Mouse (Mus musculus) thymus, postnatal 25 days (tissue): ENCODE measurements around the gene Ccer1.
"Not testable (repeated sequence)": the region's sequence is repeated elsewhere in the genome, so short reads cannot be mapped to it uniquely, and the experiment has no call there.

Source experiments
- DNase-seq: peaks from one replicate; pipeline ENCODE4 v3.0.0; 2022

The Ccer1 gene

DNA sequence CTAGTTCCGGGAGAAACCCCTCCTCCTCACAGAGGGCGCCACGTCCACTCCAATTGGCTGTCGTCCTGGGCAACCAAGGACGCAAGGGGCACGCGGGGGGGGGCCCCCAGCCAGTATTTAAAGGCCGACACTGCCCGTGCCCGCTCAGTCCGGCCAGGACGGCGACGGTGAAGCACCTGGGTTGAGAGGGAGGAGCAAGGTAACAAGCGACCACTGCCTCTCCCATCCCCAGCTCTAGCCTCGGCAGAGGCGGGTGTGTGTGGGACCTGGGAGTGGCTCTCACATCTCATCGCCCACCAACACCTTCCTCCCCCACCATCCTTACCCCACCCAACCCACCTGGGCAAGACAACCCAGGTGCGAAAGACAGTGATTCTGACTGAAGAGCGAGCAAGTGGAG, at the start of gene Ccer1:
TSS of gene Ccer1 (plus strand) at position 147 of the 400 bp plus-strand sequence.
- DNase-seq: no peak

- DNase-seq: no peak
Observed at GRCm38 (mm10) chr10:97643768-97644167, 49.1 kb upstream of the Ccer1 start, which contains the start of gene Epyc. Gene Epyc (plus strand): TSS chr10:97644068.

DNA sequence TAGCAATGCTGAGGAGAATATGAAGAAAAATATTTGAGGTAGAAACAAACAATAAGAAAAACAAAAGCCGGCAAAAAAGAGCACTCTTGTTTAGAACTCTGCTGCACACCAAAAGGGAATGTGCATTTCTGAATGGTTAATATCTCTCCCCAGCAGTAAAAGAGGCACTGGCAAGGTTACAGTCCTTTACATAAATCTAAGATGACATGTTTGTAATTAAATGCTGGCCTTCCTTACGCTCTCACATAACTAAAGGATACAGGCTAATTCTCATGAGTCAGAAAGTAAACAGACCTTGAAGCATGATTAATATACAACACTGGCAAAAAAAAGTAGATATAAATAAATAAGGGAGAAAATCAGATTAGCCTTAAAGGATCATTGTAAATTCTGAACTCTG, 42.5 kb upstream of the Ccer1 start:
- DNase-seq: no peak

- DNase-seq: no peak
Observed at GRCm38 (mm10) chr10:97659489-97659888, 33.4 kb upstream of the Ccer1 start.

- no peak for DNase-seq
Observed at GRCm38 (mm10) chr10:97668656-97669055, 24.2 kb upstream of the Ccer1 start.

DNA sequence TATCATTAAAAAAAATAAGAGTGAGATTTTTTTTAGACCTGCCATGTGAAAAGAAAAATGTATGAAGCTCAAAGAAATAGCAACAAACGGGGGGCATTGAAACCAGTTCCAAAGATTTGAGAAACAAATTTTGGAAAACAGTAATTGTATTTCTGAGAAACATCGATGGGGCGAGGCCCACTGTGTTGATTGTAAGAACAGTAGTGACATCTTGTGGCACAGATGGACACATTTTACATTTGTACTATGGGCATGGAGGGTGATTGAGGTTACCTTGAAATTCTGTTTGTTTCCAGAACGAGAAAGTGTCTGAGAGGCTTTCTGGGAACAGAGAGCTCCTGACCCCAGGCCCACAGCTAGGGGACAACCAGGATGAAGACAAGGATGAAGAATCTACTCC, 22.7 kb upstream of the Ccer1 start:
- DNase-seq: no peak

DNA sequence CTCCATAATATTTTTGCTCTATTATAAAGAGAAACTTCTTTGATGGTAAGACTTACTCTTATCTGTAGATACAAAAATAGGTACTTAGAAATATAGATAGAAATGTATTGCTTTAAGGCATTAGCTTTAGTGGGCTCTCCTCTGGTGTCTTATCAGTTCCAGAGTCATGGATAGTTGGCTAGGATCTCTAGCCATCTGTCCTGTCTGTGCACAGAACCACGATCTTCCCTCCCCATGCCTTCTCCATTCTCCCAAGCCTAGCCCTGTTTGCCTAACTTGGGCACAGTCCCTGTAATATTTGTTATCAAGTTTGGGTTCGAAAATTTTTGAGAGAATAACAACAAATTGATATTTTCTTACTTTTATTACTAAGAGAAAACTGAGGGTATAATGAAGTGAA, 19.6 kb upstream of the Ccer1 start:
- DNase-seq: no peak

GRCm38 (mm10) chr10:97682981-97683380, 9.9 kb upstream of the Ccer1 start:
- no peak for DNase-seq

- DNase-seq: no peak
Observed at GRCm38 (mm10) chr10:97687198-97687597, 5.7 kb upstream of the Ccer1 start.

GRCm38 (mm10) chr10:97689425-97689824, 3.4 kb upstream of the Ccer1 start:
- DNase-seq: no peak

DNA sequence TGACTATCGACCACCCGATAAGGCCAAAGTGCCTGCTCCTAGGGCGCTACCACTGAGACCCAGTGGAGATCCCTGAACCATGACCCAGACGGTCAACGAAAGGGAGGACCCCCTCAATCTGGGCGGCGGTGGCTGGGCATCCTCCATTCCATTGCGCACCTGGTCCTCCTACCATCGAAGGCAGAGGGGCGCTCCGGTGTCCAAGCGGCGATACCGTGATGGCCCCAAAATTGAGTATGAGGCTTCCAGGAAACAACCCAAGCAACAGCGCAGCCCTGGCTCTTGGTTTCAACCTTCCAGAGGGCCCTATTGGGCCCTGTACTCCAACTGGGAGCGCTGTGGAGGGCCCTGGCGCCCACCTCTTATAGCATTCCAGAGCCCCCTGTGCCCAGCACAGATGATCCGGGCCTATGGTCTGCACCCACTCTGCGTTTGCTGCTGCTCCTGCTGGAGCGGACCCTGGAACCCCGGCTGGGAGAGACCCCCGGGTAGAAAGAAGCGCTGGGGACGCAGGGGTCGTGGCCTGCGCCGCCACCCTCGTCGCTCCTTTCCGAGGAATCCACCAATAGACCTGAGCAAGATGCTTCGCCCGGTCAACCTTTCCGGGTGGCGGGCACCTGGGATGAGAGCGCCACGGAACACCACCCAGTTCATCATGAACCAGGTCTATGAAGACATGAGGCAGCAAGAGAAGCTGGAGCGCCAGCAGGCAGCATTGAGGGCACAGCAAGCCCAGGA, 708 bp downstream of the Ccer1 start:
- no peak for DNase-seq

- DNase-seq: no peak
Observed at GRCm38 (mm10) chr10:97702321-97702720, 9.5 kb downstream of the Ccer1 start.

GRCm38 (mm10) chr10:97704562-97704961, 11.7 kb downstream of the Ccer1 start:
- DNase-seq: no peak

DNA sequence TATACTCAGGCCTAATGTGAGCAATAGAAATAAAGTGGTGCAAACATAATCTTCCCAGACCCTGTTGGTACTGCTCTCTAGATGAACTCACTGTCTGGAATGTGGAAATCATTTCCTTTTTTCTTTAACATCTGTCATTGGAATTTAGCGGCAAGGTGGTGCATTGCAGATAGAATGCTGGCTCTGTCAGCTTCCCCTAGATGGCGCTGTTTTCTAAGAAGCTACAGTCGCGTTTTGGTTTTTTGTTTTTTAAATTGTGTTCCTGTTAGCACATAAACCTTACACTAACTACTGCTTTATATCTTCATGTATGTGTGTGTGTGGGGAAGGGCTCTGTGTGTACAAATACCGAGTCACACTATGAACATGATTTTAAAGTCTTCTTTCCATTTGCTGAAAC, 19.8 kb downstream of the Ccer1 start:
- no peak for DNase-seq

DNA sequence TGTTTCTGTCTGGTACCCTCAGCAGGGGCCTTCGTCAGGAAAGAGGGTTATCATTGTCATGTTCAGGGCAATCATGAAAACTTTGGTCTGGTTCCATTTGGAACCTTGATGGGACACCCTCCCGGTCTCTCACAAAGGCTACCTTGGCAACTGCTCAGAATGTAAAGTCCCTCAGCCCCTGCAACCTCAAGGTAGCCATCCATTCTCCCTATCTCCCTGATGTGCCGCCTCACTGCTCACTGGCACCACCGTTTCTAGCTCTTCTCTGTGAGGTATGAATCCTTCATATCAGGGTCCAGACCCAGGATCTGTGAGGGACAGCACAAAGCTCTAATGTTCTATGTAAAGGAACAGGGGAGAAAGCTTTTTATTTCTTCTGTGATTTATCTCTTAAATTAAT, 21.7 kb downstream of the Ccer1 start:
- DNase-seq: no peak

GRCm38 (mm10) chr10:97715289-97715906, 22.5 kb downstream of the Ccer1 start:
- no peak for DNase-seq

GRCm38 (mm10) chr10:97717233-97717632, 24.4 kb downstream of the Ccer1 start:
- DNase-seq: no peak

- DNase-seq: no peak
Observed at GRCm38 (mm10) chr10:97718021-97718420, 25.2 kb downstream of the Ccer1 start.

DNA sequence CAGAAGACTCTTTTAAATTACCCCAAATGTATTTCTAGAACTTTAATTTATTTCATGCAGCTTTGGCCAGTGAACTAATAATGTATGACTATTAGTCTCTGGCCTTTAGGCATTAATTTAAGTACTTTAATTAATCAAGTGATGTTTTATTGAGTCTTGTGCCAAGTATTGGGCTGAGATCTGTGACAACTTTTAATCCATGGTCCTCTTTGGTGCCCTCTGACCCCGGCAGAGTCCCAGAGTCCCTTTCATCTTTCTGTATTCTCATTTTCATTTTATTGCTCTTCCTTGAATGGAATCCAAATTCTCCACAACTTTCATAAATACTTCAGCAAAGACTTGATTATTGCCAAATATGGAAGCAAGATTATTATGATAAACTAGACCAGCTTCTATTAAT, 27.8 kb downstream of the Ccer1 start:
- DNase-seq: no peak

- no peak for DNase-seq
Observed at GRCm38 (mm10) chr10:97722709-97723108, 29.9 kb downstream of the Ccer1 start.

GRCm38 (mm10) chr10:97725929-97726328, 33.1 kb downstream of the Ccer1 start:
- DNase-seq: no peak

GRCm38 (mm10) chr10:97726655-97727054, 33.8 kb downstream of the Ccer1 start, which contains the start of gene C030005K15Rik:
Gene C030005K15Rik (minus strand): TSS chr10:97726755.
- DNase-seq: not testable (repeated sequence)
